Mouse (Mus musculus): ENCODE data around the gene Ckap2l. TPM values are rescaled to one million over a fixed set of nuclear protein-coding genes. Genes with fewer than 3 reads are reported as not detected.

Ckap2l gene
- polyA plus RNA-seq, 1 experiment: 5.1 TPM

- no peak for DNase-seq
- WGBS: 92% methylated on average over 4 of the region's 4 CpGs
Observed at GRCm38 (mm10) chr2:129243005-129243404, 54.0 kb downstream of the Ckap2l start.

GRCm38 (mm10) chr2:129241845-129242833, 54.9 kb downstream of the Ckap2l start:
- TF ChIP-seq POLR2A (IDR thresholded peaks at IDR 0.05; ENCODE audit: control insufficient read depth, extremely low read depth, insufficient read depth, low read length, poor library complexity) (no peak), CTCF (IDR thresholded peaks at IDR 0.05; ENCODE audit: borderline replicate concordance, control insufficient read depth, extremely low read depth, insufficient read depth, low read length, poor library complexity) (no peak)
- H3K27me3 ChIP-seq (ENCODE audit: control insufficient read depth, insufficient read depth, low read length): no peaks in the 10 kb centered on the region
- no peak overlapping the region for H3K4me3 ChIP-seq (ENCODE audit: control insufficient read depth, insufficient read depth, low read length)
- H3K4me1 ChIP-seq (replicated peaks; ENCODE audit: control insufficient read depth, insufficient read depth, low read length): peaks cover 3% of the 10 kb centered on the region
- H3K27ac ChIP-seq (ENCODE audit: control insufficient read depth, insufficient read depth, low read length): no peak overlapping the region
- no peaks in the 10 kb centered on the region for H3K36me3 ChIP-seq (ENCODE audit: control insufficient read depth, insufficient read depth, low read length)
- DNase-seq: no peak
- WGBS: 87% methylated on average over 7 of the region's 7 CpGs

More at GRCm38 (mm10) chr2:129243005-129243404, 54.0 kb downstream of the Ckap2l start:
- Histone ChIP-seq H3K27me3 (ENCODE audit: control insufficient read depth, insufficient read depth, low read length) (no peaks in the 10 kb centered on the region), H3K36me3 (ENCODE audit: control insufficient read depth, insufficient read depth, low read length) (no peaks in the 10 kb centered on the region), H3K4me3 (ENCODE audit: control insufficient read depth, insufficient read depth, low read length) (no peak overlapping the region), H3K4me1 (replicated peaks; ENCODE audit: control insufficient read depth, insufficient read depth, low read length) (peaks cover 3% of the 10 kb centered on the region), H3K27ac (ENCODE audit: control insufficient read depth, insufficient read depth, low read length) (no peak overlapping the region)
- no peak for TF ChIP-seq POLR2A (IDR thresholded peaks at IDR 0.05; ENCODE audit: control insufficient read depth, extremely low read depth, insufficient read depth, low read length, poor library complexity)
- no peak for TF ChIP-seq CTCF (IDR thresholded peaks at IDR 0.05; ENCODE audit: borderline replicate concordance, control insufficient read depth, extremely low read depth, insufficient read depth, low read length, poor library complexity)

DNA sequence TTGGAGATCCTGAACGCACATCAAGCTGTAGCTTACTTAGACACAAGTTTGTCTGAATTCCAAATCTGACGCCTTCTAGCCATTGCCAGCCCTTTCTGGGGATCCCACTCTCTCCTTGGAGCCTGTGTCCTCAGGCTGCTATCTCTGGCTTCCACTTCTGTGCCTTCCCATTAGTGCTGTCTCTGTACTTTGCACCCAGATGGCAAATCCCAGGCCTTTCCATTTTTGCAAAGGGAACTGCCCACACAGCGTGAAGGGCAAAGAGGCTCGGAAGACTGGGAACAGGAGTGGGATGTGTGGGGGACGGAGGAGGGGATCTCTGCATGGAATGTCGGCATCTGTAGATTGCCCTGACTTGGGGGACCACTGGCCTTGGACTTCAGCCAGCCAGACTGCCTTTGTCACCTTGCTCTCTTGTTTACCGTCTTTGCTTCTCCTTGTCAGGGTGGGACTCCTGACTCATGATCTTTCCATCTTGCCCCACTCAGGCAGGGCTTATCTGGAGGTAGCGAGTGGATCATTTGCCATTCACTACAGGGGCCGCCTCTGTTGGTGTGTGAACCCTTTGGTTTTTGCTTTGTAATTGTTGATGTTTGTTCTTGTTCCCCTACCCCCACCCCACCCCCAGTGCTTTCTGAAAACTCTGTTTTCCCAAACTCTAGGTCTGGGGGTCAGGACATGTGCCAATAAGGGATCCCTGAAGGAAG, 56.1 kb downstream of the Ckap2l start:
- DNase-seq: no peak
- TF ChIP-seq CTCF (IDR thresholded peaks at IDR 0.05; ENCODE audit: borderline replicate concordance, control insufficient read depth, extremely low read depth, insufficient read depth, low read length, poor library complexity) (no peak), POLR2A (IDR thresholded peaks at IDR 0.05; ENCODE audit: control insufficient read depth, extremely low read depth, insufficient read depth, low read length, poor library complexity) (no peak)
- H3K27me3 ChIP-seq (ENCODE audit: control insufficient read depth, insufficient read depth, low read length): no peaks in the 10 kb centered on the region
- no peak overlapping the region for H3K4me3 ChIP-seq (ENCODE audit: control insufficient read depth, insufficient read depth, low read length)
- no peaks in the 10 kb centered on the region for H3K36me3 ChIP-seq (ENCODE audit: control insufficient read depth, insufficient read depth, low read length)
- 96% methylated on average over 9 of the region's 9 CpGs for WGBS
- H3K4me1 ChIP-seq (replicated peaks; ENCODE audit: control insufficient read depth, insufficient read depth, low read length): peaks cover 3% of the 10 kb centered on the region
- no peak overlapping the region for H3K27ac ChIP-seq (ENCODE audit: control insufficient read depth, insufficient read depth, low read length)

DNA sequence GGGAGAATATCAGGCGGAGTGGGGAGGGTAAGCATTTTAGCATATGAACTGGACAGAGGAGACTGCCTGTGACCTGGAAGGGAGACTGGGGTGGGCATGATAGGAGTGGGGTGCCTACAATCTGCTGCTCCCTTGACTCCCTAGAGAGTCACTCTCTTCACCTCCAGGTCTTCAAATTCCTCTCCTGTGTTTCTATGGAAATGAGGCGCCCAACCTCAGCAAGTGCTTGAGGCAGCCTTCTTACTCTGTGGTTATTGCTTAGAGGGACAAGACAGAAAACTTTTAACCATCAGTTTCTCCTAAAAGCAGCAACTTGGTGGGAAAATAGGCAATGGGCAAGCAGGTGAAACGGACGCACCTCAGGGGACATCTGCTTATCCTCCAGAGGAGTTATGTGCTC, 60.5 kb downstream of the Ckap2l start:
- DNase-seq: no peak
- Histone ChIP-seq H3K4me3 (ENCODE audit: control insufficient read depth, insufficient read depth, low read length) (no peak overlapping the region), H3K4me1 (replicated peaks; ENCODE audit: control insufficient read depth, insufficient read depth, low read length) (no peaks in the 10 kb centered on the region), H3K27me3 (ENCODE audit: control insufficient read depth, insufficient read depth, low read length) (no peaks in the 10 kb centered on the region), H3K27ac (ENCODE audit: control insufficient read depth, insufficient read depth, low read length) (no peak overlapping the region), H3K36me3 (ENCODE audit: control insufficient read depth, insufficient read depth, low read length) (no peaks in the 10 kb centered on the region)
- TF ChIP-seq POLR2A (IDR thresholded peaks at IDR 0.05; ENCODE audit: control insufficient read depth, extremely low read depth, insufficient read depth, low read length, poor library complexity): no peak
- TF ChIP-seq CTCF (IDR thresholded peaks at IDR 0.05; ENCODE audit: borderline replicate concordance, control insufficient read depth, extremely low read depth, insufficient read depth, low read length, poor library complexity): no peak
- WGBS: 95% methylated on average over 4 of the region's 4 CpGs

DNA sequence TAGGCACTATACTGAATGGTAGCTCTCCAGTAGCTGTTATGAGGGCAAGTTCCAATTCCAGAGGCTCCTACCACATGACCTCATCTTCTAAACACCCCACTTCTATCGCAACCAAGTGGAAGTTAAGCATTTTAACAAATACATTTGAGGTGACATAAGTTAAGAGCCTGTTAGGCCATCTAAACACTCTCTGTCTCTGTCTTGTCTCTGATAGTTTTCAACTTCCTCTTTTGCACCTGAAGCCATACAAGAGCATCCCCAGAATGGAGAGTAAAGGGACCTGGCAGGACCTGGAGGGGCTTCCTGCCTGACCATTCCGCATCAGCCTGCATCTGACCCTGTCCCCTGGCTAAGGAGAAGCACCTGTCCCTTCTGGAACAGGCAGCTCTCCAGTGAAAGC, 62.3 kb downstream of the Ckap2l start:
- DNase-seq: no peak
- H3K27me3 ChIP-seq (ENCODE audit: control insufficient read depth, insufficient read depth, low read length): no peaks in the 10 kb centered on the region
- WGBS: 80% methylated on average over 2 of the region's 2 CpGs
- no peaks in the 10 kb centered on the region for H3K4me1 ChIP-seq (replicated peaks; ENCODE audit: control insufficient read depth, insufficient read depth, low read length)
- H3K36me3 ChIP-seq (ENCODE audit: control insufficient read depth, insufficient read depth, low read length): no peaks in the 10 kb centered on the region
- no peak for TF ChIP-seq POLR2A (IDR thresholded peaks at IDR 0.05; ENCODE audit: control insufficient read depth, extremely low read depth, insufficient read depth, low read length, poor library complexity)
- TF ChIP-seq CTCF (IDR thresholded peaks at IDR 0.05; ENCODE audit: borderline replicate concordance, control insufficient read depth, extremely low read depth, insufficient read depth, low read length, poor library complexity): no peak
- H3K27ac ChIP-seq (ENCODE audit: control insufficient read depth, insufficient read depth, low read length): no peak overlapping the region
- H3K4me3 ChIP-seq (ENCODE audit: control insufficient read depth, insufficient read depth, low read length): no peak overlapping the region

- Histone ChIP-seq H3K36me3 (ENCODE audit: control insufficient read depth, insufficient read depth, low read length) (no peaks in the 10 kb centered on the region), H3K4me1 (replicated peaks; ENCODE audit: control insufficient read depth, insufficient read depth, low read length) (no peaks in the 10 kb centered on the region), H3K4me3 (ENCODE audit: control insufficient read depth, insufficient read depth, low read length) (no peak overlapping the region), H3K27me3 (ENCODE audit: control insufficient read depth, insufficient read depth, low read length) (no peaks in the 10 kb centered on the region), H3K27ac (ENCODE audit: control insufficient read depth, insufficient read depth, low read length) (no peak overlapping the region)
- 94% methylated on average over 9 of the region's 9 CpGs for WGBS
- TF ChIP-seq CTCF (IDR thresholded peaks at IDR 0.05; ENCODE audit: borderline replicate concordance, control insufficient read depth, extremely low read depth, insufficient read depth, low read length, poor library complexity) (no peak), POLR2A (IDR thresholded peaks at IDR 0.05; ENCODE audit: control insufficient read depth, extremely low read depth, insufficient read depth, low read length, poor library complexity) (no peak)
- DNase-seq: no peak
Observed at GRCm38 (mm10) chr2:129233803-129234477, 63.1 kb downstream of the Ckap2l start.

All from thymus, adult 2 months (tissue).